Mouse (Mus musculus) erythroblast, embryonic 14.5 days (primary cell): Measurements from ENCODE around the gene Rragd.

Experiments
- GATA1 ChIP-seq: IDR thresholded peaks from 2 replicates; pipeline ENCODE4 v1.6.1; 2012; ENCODE audit warnings: low read length, inconsistent platforms, mixed read lengths
- TAL1 ChIP-seq: IDR thresholded peaks from 3 replicates; pipeline ENCODE4 v1.6.1; 2012; ENCODE audit warnings: low read length, inconsistent platforms, mixed read lengths

GRCm38 (mm10) chr4:33068894-33069293 lies 86.1 kb downstream of the Rragd start:
- TF ChIP-seq GATA1 (no peak), TAL1 (no peak)
